25 mouse cellular contexts compared by ENCODE assay signal in genomic region chr6:98959333-98959732, GRCm38 (mm10).
DNase-seq lines count a peak whose midpoint lies in the region; ATAC-seq lines count a peak whose summit lies in the region.
"Had no signal": no experiment of that assay in that cellular context is flagged by ENCODE, and none has a peak within 500 bp of the region (broad histone marks: within the 10 kb centered on the region; RNA-seq: fewer than 3 reads in every experiment).

No protein-coding gene starts in this region.

- H3K36me3 ChIP-seq in forebrain, embryonic 11.5 days (ENCODE audit: control insufficient read depth, insufficient read depth, low read length) = no peaks in the 10 kb centered on the region
- H3K36me3 ChIP-seq: lung, embryonic 15.5 days; neural tube, embryonic 15.5 days had no signal

- H3K9me3 ChIP-seq in forebrain, embryonic 11.5 days (ENCODE audit: control insufficient read depth, low read length) = no peaks in the 10 kb centered on the region
- H3K9me3 ChIP-seq: embryonic facial prominence, embryonic 13.5 days; heart, embryonic 10.5 days; hindbrain, embryonic 10.5 days; liver, embryonic 15.5 days; lung, embryonic 15.5 days; megakaryocyte, embryonic 14.5 days; neural tube, embryonic 15.5 days had no signal

- no peaks in the 10 kb centered on the region for H3K4me1 ChIP-seq in forebrain, embryonic 11.5 days (replicated peaks; ENCODE audit: control insufficient read depth, insufficient read depth, low read length)
- H3K4me1 ChIP-seq: liver, embryonic 15.5 days; lung, embryonic 15.5 days had no signal

- H3K27ac ChIP-seq in forebrain, embryonic 11.5 days (ENCODE audit: low read depth, low read length) = no peak overlapping the region
- H3K27ac ChIP-seq: embryonic facial prominence, embryonic 13.5 days; gastrocnemius, adult 2 months; heart, embryonic 10.5 days; hindbrain, embryonic 10.5 days; liver, embryonic 15.5 days; lung, embryonic 15.5 days; neural tube, embryonic 15.5 days had no signal

- H3K4me3 ChIP-seq in forebrain, embryonic 11.5 days (ENCODE audit: low read depth, low read length) = no peak overlapping the region
- H3K4me3 ChIP-seq: embryonic facial prominence, embryonic 13.5 days; erythroblast, embryonic 14.5 days; gastrocnemius, adult 2 months; heart, embryonic 10.5 days; hindbrain, embryonic 10.5 days; liver, embryonic 15.5 days; lung, embryonic 15.5 days; megakaryocyte, embryonic 14.5 days; neural tube, embryonic 15.5 days had no signal

- H3K4me2 ChIP-seq in forebrain, embryonic 11.5 days (ENCODE audit: low read depth, low read length, severe bottlenecking) = no peak overlapping the region
- H3K4me2 ChIP-seq: embryonic facial prominence, embryonic 13.5 days; liver, embryonic 15.5 days; lung, embryonic 15.5 days; neural tube, embryonic 15.5 days had no signal

- ATAC-seq in common myeloid progenitor, adult 5-6 weeks (replicated peaks; ENCODE audit: low read depth, poor library complexity, severe bottlenecking) = peak; percentile 91
- ATAC-seq in forebrain, embryonic 11.5 days (replicated peaks; ENCODE audit: low FRiP score) = no peak
- ATAC-seq: forebrain, embryonic 14.5 days had no signal

- no peaks in the 10 kb centered on the region for H3K27me3 ChIP-seq in forebrain, embryonic 11.5 days (ENCODE audit: control insufficient read depth, insufficient read depth, low read length)
- H3K27me3 ChIP-seq: embryonic facial prominence, embryonic 13.5 days; liver, embryonic 15.5 days; lung, embryonic 15.5 days; megakaryocyte, embryonic 14.5 days; neural tube, embryonic 15.5 days had no signal

- 88% methylated on average over 6 of the region's 6 CpGs for WGBS in forebrain, embryonic 11.5 days

- peak; percentile 30 for DNase-seq in 3134 (ENCODE audit: extremely low read depth, insufficient read length, low spot score)
- DNase-seq in 416B (ENCODE audit: low read depth) = peak; percentile 84
- peak; percentile 4 to 5 for DNase-seq in monocyte, adult 2 months (ENCODE audit: low read depth in 1 of 2, low spot score in 2 of 2)
- no peak for DNase-seq in cerebellum, postnatal 4 days (ENCODE audit: low spot score in 2 of 2)
- DNase-seq in T-cell, adult 2 months (ENCODE audit: low spot score) = no peak
- DNase-seq in forebrain, embryonic 11.5 days (ENCODE audit: low spot score) = no peak
- DNase-seq in kidney, adult 18-20 months = no peak
- DNase-seq: cerebellum, adult 11 months; cerebellum, postnatal 14 days; embryo, embryonic 11 days; gastrocnemius, adult 2 months; kidney, adult 11 months; layer of hippocampus, adult 9-11 months; right cerebral cortex, postnatal 14 days; thymus, postnatal 14 days had no signal

- H3K9ac ChIP-seq in forebrain, embryonic 11.5 days (ENCODE audit: low read length) = no peak overlapping the region
- H3K9ac ChIP-seq: embryonic facial prominence, embryonic 13.5 days; liver, embryonic 15.5 days; lung, embryonic 15.5 days; neural tube, embryonic 15.5 days had no signal

Comparison
In these comparisons a context has a peak if more than half of its experiments do, and no peak if none do; other contexts are left out.
1. DNase-seq: peak in 3134 (single experiment), 416B (single experiment) and monocyte, adult 2 months (2 of 2); none in cerebellum, postnatal 4 days (0 of 2), T-cell, adult 2 months (single experiment), forebrain, embryonic 11.5 days (single experiment) and kidney, adult 18-20 months (single experiment).